In the genomic region with DNA sequence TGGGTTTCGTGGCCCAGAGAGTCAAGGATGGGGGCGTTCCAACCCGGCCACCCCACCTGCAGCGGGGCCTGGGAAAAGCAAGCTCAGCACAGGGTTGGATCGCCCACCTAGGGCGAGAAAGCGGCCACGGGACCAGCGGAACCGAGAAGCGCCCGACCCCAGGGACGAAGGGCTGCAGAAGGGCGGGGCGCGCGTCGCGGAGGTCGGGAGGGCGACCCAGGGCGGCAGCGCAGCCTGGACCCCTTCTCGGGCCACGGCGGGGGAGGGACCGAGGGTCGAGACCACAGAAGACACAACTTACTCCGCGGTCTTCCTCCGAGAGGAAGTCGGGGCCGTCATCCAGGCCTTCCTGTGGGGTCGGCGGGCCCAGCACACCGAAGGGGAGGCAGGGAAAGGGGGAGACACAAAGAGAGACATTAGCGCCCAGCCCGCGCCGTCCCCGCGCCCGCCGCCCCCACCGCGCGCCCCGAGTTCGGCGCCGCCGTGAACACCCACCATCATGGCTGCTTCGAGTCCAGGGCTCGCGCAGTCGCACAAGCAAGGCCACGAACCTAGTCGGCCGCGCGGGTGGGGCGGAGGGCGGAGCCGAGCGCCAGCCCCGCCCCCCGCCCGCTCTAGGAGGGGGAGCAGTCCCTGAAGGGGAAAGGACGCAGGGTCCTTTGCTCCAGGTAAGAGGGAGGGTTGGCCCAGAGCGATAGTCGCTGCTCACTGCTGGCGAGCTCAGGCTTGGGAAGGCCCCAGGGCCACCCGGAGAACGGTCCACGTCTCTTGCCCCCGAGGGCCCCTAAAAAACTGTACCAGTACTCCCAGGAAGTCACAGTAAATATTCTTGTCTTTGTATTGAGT, we compare ENCODE assay signal across 8 mouse cellular contexts. TPM values are rescaled to one million over a fixed set of nuclear protein-coding genes. Genes with fewer than 3 reads are reported as not detected.
DNase-seq lines count a peak whose midpoint lies in the region; ATAC-seq lines count a peak whose summit lies in the region.

A gene (minus strand): TSS at position 551 of the 846 bp plus-strand sequence.

- peak within 1 kb of the TSS; percentile 94 for H3K4me3 ChIP-seq in hindbrain, embryonic 11.5 days (ENCODE audit: low read depth, low read length)

- no peaks in the 10 kb centered on the region for H3K36me3 ChIP-seq in hindbrain, embryonic 11.5 days (ENCODE audit: control insufficient read depth, insufficient read depth, low read length)

- H3K4me1 ChIP-seq in hindbrain, embryonic 11.5 days (replicated peaks; ENCODE audit: control insufficient read depth, insufficient read depth, low read length): peaks cover 6% of the 10 kb centered on the region

- peak; percentile 96 for ATAC-seq in hindbrain, embryonic 11.5 days (ENCODE audit: low FRiP score)

- H3K27me3 ChIP-seq in hindbrain, embryonic 11.5 days (ENCODE audit: control insufficient read depth, insufficient read depth, low read length): no peaks in the 10 kb centered on the region

- WGBS in hindbrain, embryonic 11.5 days: under 1% methylated on average over 65 of the region's 76 CpGs

- H3K9ac ChIP-seq in hindbrain, embryonic 11.5 days (ENCODE audit: low read depth, low read length): peak within 1 kb of the TSS; percentile 96

- H3K9me3 ChIP-seq in hindbrain, embryonic 11.5 days (ENCODE audit: control insufficient read depth, low read length): no peaks in the 10 kb centered on the region

- peak; percentile 92 for DNase-seq in MN1 (ENCODE audit: low spot score)
- peak; percentile 74 for DNase-seq in cerebellum, adult 9-10 months
- peak; percentile 54 to 84 for DNase-seq in frontal cortex, adult 2 months (ENCODE audit: extremely low spot score in 1 of 2, low spot score in 1 of 2)
- peak; percentile 93 for DNase-seq in hindbrain, embryonic 11.5 days (ENCODE audit: low spot score)
- DNase-seq in layer of hippocampus, postnatal 10 days (ENCODE audit: low spot score in 2 of 2): peak; percentile 78 to 87
- DNase-seq in lung, postnatal 10 days: peak; percentile 87
- peak; percentile 70 for DNase-seq in retina, adult 2 months (ENCODE audit: low read depth, low spot score)
- peak; percentile 83 to 86 for DNase-seq in thymus, postnatal 36 days

- peak within 1 kb of the TSS; percentile 74 for H3K4me2 ChIP-seq in hindbrain, embryonic 11.5 days (replicated peaks; ENCODE audit: low read depth, low read length)

- peak within 1 kb of the TSS; percentile 78 for H3K27ac ChIP-seq in hindbrain, embryonic 11.5 days (ENCODE audit: low read depth, low read length)

RNA-seq across cellular contexts. Expression of the gene that starts here (rescaled TPM):
- 39.4 and 48.0 TPM in 2 replicates for polyA plus RNA-seq in frontal cortex, adult 2 months (2012; rRNA removed)
- polyA plus RNA-seq in hindbrain, embryonic 11.5 days (2014; fragmentation: Nextera tagmentation; extraction: Ambion mirVana): 240 and 245 TPM in 2 replicates
- total RNA-seq in layer of hippocampus, postnatal 10 days (2021): 10 to 100 TPM; 55.2 to 58.1 TPM

Comparison
In these comparisons a context has a peak if more than half of its experiments do, and no peak if none do; other contexts are left out.
1. Peak in every context shown above with its lines: DNase-seq, ATAC-seq, H3K4me3 ChIP-seq and H3K27ac ChIP-seq.